Mouse (Mus musculus) kidney, postnatal 0 days (tissue): Measurements from ENCODE around the gene Pdp2. TPM values are rescaled to one million over a fixed set of nuclear protein-coding genes. Genes with fewer than 3 reads are reported as not detected.
"Not testable (repeated sequence)": the region's sequence is repeated elsewhere in the genome, so short reads cannot be mapped to it uniquely, and the experiment has no call there.

ENCODE experiments used
- ATAC-seq: fragments of 200-750 bp; cut with Nextera tagmentation; replicated peaks from 2 replicates; pipeline ENCODE4 v1.8.0; 2017; ENCODE audit warnings: low read depth, moderate number of reproducible peaks, moderate TSS enrichment, moderate library complexity; ENCODE audit not compliant: low FRiP score
- DNase-seq: peaks from one replicate; pipeline ENCODE4 v3.0.0-alpha.2; 2016; ENCODE audit warnings: low spot score
- H3K27ac ChIP-seq: fragments of 300-500 bp; sonication (generic); 2 replicates; pipeline ENCODE4 v1.5.1; 2014; ENCODE audit warnings: mild to moderate bottlenecking
- H3K27me3 ChIP-seq: fragments of 300-500 bp; sonication (generic); 2 replicates; pipeline ENCODE4 v1.6.1; 2014; ENCODE audit warnings: low read length, mixed read lengths; ENCODE audit not compliant: insufficient read depth
- H3K36me3 ChIP-seq: fragments of 300-500 bp; sonication (generic); 2 replicates; pipeline ENCODE4 v1.6.1; 2014; ENCODE audit warnings: low read length, mixed read lengths; ENCODE audit not compliant: insufficient read depth
- H3K4me1 ChIP-seq: fragments of 300-500 bp; sonication (generic); replicated peaks from 2 replicates; pipeline ENCODE4 v1.6.1; 2014; ENCODE audit warnings: antibody characterized with exemption, low read length, mixed read lengths; ENCODE audit not compliant: insufficient read depth
- H3K4me2 ChIP-seq: fragments of 300-500 bp; sonication (generic); 2 replicates; pipeline ENCODE4 v1.6.1; 2014; ENCODE audit warnings: mild to moderate bottlenecking, low read length, moderate library complexity, mixed read lengths
- H3K4me3 ChIP-seq: fragments of 300-500 bp; sonication (generic); replicated peaks from 2 replicates; pipeline ENCODE4 v1.5.1; 2014; ENCODE audit warnings: low read depth, low read length
- H3K9ac ChIP-seq: fragments of 300-500 bp; sonication (generic); 2 replicates; pipeline ENCODE4 v1.6.1; 2014; ENCODE audit warnings: low read depth, low read length
- H3K9me3 ChIP-seq: fragments of 300-500 bp; sonication (generic); replicated peaks from 2 replicates; pipeline ENCODE4 v1.6.1; 2016; ENCODE audit warnings: low read length, inconsistent platforms, mixed read lengths
- CTCF ChIP-seq: IDR thresholded peaks from 2 replicates; pipeline ENCODE4 v1.5.1; 2016; ENCODE audit warnings: antibody characterized with exemption, low read depth, mild to moderate bottlenecking, moderate library complexity
- WGBS: fragments of 180-500 bp; shearing (Covaris S2); extraction: QIAGEN DNeasy Blood & Tissue Kit; methylation state at CpG from one replicate; pipeline ENCODE4 v1.1.7; 2014; 5-methylcytosine and 5-hydroxymethylcytosine counted together
- polyA plus RNA-seq: library from polyadenylated mRNA; unstranded; fragments of >200 nt; fragmentation: Nextera tagmentation; extraction: Ambion mirVana; gene quantifications from 2 replicates; pipeline ENCODE4 v1.2.1, GENCODE M21; 2015

The Pdp2 gene
- polyA plus RNA-seq, 1 experiment from 2014 or later: 12.6 TPM

DNA sequence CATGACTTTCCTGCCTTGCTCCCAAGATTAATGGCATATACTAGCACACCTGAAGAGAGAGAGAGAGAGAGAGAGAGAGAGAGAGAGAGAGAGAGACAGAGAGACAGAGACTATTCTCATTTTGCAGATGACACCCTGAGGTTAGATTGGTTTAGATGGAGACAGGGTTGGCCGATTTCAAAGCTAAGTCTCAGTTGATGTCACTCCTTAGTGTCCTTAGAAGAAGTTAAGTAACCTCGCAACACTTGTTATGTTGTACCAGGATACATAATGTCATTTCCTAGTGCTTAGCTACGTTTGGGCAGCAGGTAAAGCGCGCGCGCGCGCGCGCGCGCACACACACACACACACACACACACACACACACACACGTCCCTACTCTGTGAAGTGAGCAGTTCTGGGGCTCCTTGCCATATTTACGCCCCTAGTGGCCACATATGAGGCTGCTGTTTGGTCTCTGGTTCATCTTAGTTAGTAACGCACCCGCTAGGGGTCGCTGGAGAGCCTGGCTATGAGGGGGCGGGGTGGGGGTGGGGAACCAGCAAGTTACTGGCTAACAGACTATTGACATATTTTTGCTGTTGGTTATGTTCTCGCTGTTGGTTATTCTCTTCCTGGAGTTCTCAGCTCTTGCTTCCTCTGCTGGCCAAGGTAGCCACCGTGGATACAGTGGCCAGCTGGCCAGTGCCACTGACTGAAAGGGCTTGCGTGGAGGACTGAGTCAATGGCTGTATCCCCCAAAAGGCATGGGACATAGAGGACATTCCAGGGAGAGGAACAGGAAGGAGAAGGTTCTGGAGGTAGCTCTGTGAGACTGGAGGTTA, 26.4 kb upstream of the Pdp2 start:
- H3K9ac ChIP-seq: no peak overlapping the region
- WGBS: 17% methylated on average over 22 of the region's 22 CpGs
- H3K4me3 ChIP-seq: no peak overlapping the region
- H3K27me3 ChIP-seq: no peaks in the 10 kb centered on the region
- ATAC-seq (peak; percentile 94), DNase-seq (peak; percentile 96)
- H3K4me1 ChIP-seq: no peaks in the 10 kb centered on the region
- peak; percentile 89 for TF ChIP-seq CTCF
- H3K27ac ChIP-seq: no peak overlapping the region
- no peaks in the 10 kb centered on the region for H3K9me3 ChIP-seq
- no peaks in the 10 kb centered on the region for H3K36me3 ChIP-seq
- H3K4me2 ChIP-seq: peak overlapping the region; percentile 34; the same call in 1 of the 2 replicates

DNA sequence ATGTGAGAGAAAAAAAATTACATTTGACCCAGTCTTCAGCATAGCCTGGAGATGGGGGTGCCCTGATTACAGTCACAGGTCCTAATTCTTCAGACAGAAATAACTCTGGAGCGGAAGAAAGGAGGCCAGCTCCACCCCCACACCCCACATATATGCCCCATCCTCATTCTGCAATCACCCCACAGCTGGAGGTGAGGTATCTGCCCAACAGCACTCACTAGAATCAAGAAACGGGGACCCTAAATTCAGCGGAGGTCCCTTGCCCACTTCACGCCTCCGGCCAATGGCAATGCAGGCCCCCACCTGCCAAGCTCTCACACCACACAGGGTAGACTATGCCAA, 25.8 kb upstream of the Pdp2 start:
- Histone ChIP-seq H3K4me2 (no peak overlapping the region), H3K9me3 (no peaks in the 10 kb centered on the region), H3K9ac (no peak overlapping the region), H3K27me3 (no peaks in the 10 kb centered on the region), H3K4me3 (no peak overlapping the region), H3K27ac (no peak overlapping the region), H3K36me3 (no peaks in the 10 kb centered on the region), H3K4me1 (0 out of 2 replicates have a peak, but pooled peaks cover under 1% of the 10 kb centered on the region)
- DNase-seq (no peak), ATAC-seq (no peak)
- TF ChIP-seq CTCF: no peak
- WGBS: 95% methylated on average over 5 of the region's 5 CpGs

DNA sequence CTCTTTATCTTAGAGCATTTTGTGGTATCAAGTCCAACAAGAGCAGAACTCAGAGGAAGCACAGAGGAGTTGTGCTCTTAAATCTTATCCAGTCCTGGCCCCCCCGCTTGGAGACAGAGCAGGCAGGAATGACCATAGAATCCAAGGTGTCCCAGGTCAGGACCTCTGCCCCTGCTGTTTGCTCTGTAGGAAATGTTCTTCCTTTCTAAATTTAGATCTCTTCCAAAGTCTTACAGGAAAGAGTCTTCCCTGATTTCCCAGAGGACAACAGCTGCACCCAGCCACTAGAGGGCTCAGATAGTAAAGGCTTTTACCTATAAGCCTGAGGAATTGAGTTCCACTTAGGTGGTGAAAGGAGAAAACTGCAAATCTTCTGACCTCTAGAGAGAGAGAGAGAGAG, 21.7 kb upstream of the Pdp2 start:
- Histone ChIP-seq H3K27me3 (no peaks in the 10 kb centered on the region), H3K4me2 (no peak overlapping the region), H3K27ac (no peak overlapping the region), H3K9me3 (no peaks in the 10 kb centered on the region), H3K4me3 (no peak overlapping the region), H3K9ac (no peak overlapping the region), H3K4me1 (0 out of 2 replicates have a peak, but pooled peaks cover 6% of the 10 kb centered on the region), H3K36me3 (no peaks in the 10 kb centered on the region)
- WGBS: 19% methylated on average over 1 of the region's 1 CpGs
- ATAC-seq (no peak), DNase-seq (peak; percentile 62)
- peak; percentile 71 for TF ChIP-seq CTCF

DNA sequence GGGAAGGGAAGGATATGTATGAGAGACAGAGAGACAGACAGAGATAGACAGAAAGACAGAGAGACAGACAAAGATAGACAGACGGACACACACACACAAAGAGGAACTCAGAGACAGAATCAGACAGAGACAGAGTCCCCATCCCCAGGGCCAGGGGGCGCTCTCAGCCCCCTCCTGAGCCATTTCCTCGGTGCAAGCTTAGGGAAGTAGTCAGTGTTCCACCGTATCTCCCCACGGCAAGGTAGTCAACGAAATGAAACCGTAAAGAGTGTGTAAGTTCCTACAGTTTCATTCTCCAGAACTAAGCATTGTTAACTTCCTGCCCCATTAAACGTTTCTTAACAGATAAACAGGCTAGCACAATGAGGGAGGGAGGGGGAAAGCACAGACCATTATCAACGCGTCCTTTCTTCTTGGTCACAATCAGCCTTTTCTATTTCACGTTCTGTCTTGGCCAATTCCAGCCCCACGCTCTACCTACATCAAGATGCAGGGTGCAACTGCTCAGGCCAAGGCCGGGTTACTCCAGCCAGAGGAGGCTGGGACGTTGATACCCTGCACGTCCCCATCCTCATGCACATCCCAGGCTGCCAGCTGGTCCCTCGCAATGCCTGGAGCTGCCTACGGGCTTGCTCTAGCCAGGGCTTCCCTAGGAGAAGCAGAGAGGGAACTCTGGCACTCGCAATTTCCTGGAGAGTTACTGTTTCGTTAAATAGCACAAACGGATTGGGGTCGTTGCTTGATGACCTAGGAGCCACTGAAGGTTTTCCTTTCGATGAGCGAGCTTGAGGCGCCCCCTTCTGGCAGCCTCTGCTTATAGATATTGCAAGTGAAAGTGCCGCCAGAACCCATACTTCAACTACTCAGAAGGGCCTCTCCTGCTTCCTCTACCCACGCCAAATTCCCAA, 20.6 kb upstream of the Pdp2 start:
- Histone ChIP-seq H3K9ac (peak overlapping the region; percentile 40; the same call in 1 of the 2 replicates), H3K27ac (no peak overlapping the region), H3K4me1 (0 out of 2 replicates have a peak, but pooled peaks cover 6% of the 10 kb centered on the region), H3K4me3 (peak overlapping the region; percentile 44), H3K36me3 (no peaks in the 10 kb centered on the region), H3K27me3 (no peaks in the 10 kb centered on the region), H3K4me2 (peak overlapping the region; percentile 89), H3K9me3 (no peaks in the 10 kb centered on the region)
- peak; percentile 79 for TF ChIP-seq CTCF
- no peak; the same call in 1 of the 2 replicates for ATAC-seq
- DNase-seq: peak; percentile 87
- 5% methylated on average over 26 of the region's 26 CpGs for WGBS

DNA sequence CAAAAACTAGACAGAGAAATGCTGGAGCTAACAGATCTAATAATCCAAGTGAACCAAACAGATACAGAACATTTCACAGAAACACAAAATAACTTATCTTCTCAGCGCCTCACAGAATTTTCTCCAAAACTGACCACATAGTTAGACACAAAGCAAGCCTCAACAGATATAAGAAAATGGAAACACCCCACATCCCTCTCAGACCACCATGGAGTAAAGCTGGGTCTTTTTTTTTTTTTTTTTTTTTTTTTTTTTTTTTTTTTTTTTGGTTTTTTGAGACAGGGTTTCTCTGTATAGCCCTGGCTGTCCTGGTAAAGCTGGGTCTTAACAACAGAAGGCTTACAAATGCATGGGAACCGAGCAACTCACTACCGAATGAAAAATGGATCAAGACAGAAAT, 14.4 kb upstream of the Pdp2 start:
- Histone ChIP-seq H3K36me3 (no peaks in the 10 kb centered on the region), H3K9ac (no peak overlapping the region), H3K4me1 (no peaks in the 10 kb centered on the region), H3K4me3 (no peak overlapping the region), H3K27ac (no peak overlapping the region), H3K4me2 (no peak overlapping the region), H3K9me3 (no peaks in the 10 kb centered on the region), H3K27me3 (no peaks in the 10 kb centered on the region)
- DNase-seq: no peak
- no peak for ATAC-seq
- 90% methylated on average over 3 of the region's 3 CpGs for WGBS
- TF ChIP-seq CTCF: no peak

DNA sequence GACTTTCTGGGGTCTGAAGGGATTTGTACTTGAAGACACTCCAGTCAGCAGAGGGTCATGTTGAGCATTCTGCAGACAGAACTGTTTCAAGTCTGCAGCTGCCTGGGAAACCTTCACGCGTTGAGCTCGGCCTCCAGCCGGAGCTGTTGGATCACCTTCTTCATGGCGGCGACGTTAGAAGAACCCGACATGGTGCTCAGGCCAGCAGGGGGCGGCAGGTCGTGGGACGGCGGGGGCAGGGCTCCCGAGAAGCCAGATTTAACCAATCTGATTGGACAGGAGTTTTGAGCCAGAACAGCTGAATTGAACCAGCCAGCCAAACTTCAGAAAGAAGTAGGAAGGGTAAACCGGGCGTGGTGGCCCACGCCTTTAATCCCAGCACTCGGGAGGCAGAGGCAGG, 13.6 kb upstream of the Pdp2 start:
- not testable (repeated sequence) for H3K36me3 ChIP-seq, H3K9me3 ChIP-seq, H3K27ac ChIP-seq, H3K9ac ChIP-seq, H3K27me3 ChIP-seq, H3K4me1 ChIP-seq, H3K4me3 ChIP-seq, H3K4me2 ChIP-seq, ATAC-seq, DNase-seq
- 0 out of 2 replicates have a peak, but pooled peaks have one; percentile 6 for TF ChIP-seq CTCF
- 81% methylated on average over 17 of the region's 17 CpGs for WGBS
